Mouse (Mus musculus) layer of hippocampus, adult 18-20 months (tissue): ENCODE data around the gene Sgcd. TPM values are rescaled to one million over a fixed set of nuclear protein-coding genes. Genes with fewer than 3 reads are reported as not detected.
A peak's percentile ranks its signal among the peaks of the same experiment; 100 is the strongest.

Experiments used
- DNase-seq, 2 experiments: peaks; one replicate each; pipeline ENCODE4 v3.0.0; 2022; ENCODE audit warnings: low spot score in 2 of 2
- long read RNA-seq: library from polyadenylated mRNA; stranded (forward); transcript quantifications from one replicate; pipeline ENCODE4 v2.0.0, GENCODE M21; 2021
- total RNA-seq, 2 experiments: library from RNA; stranded (reverse); gene quantifications; 2 replicates each; pipeline ENCODE4 v1.2.3; 2021

Gene Sgcd
- 10 to 100 TPM in 1 of 2 experiments, 1 to 10 TPM in 1; 10.0 to 11.4 TPM for total RNA-seq
- long read RNA-seq, partial matches to known transcripts = 0 of 6 reads
- long read RNA-seq, other reads (novel, unspliced or antisense) = 6 of 6 reads

DNA sequence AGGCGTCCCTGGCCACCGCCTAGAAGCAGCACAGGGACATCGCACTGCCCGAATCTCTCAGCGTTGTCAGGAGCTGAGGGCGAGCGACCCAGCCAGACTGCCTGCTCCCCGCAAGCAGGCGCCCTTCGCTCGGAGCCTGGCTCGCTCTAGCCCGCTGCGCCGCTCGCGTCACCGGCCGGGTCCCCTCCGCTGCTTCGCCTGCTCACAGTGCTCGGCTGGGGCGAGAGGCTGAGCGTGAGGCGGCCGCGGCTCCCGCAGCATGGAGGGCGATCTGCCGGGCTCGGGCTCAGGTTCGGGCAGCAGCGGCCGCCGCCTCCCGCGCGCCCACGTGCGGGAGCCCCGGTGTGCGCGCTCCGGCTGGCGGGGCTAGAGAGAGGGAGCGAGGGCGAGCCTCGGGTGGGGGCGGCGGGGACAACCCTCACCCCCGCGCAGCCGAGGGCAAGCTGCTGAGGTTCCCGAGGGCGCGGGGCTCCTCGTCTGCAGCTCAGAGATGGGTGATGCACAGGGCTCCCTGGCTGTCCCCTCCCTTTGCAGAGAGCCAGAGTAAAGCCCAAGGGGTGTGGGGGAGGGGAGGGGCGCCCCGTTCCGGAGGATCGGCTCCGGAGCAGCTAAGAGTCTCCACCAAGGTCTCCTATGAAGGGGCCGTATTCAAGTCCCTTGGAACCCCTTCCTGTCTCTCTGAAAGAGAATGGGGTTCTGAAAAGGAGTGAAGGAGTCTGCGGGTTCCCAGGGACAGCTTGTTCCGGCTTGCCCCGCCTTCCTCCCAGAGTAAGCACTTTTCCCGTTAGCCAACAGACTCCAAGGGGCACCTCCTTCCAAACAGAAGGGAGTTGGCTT is at the start of gene Sgcd:
Sgcd (minus strand) TSS at position 273 of the 837 bp plus-strand sequence.
- DNase-seq = peak; percentile 45 to 52

DNA sequence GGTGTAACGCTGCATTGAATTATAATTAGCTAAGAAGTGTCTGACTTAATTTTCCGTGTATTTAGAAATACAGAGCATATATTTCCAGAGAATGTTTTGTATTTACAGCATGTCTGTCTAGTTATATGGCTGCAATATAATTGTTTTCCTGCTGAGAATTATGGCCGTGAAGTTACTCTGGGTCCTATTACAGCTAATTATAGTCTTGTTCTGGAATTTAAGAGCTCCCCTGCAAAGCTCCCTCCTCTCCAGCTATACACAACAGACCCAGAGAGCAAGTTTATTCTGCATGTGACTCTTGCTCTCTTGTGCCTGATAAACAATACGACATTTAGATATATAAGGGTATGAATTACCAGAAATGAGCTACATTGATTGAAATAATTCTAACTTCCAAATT is 49.3 kb upstream of the Sgcd start:
- no peak for DNase-seq

- DNase-seq = no peak
Measured at GRCm38 (mm10) chr11:48012836-48013235, 24.1 kb upstream of the Sgcd start.

- DNase-seq = peak in 1 of 2 experiments; percentile 13
Measured at GRCm38 (mm10) chr11:47988333-47988696, 454 bp downstream of the Sgcd start.

DNA sequence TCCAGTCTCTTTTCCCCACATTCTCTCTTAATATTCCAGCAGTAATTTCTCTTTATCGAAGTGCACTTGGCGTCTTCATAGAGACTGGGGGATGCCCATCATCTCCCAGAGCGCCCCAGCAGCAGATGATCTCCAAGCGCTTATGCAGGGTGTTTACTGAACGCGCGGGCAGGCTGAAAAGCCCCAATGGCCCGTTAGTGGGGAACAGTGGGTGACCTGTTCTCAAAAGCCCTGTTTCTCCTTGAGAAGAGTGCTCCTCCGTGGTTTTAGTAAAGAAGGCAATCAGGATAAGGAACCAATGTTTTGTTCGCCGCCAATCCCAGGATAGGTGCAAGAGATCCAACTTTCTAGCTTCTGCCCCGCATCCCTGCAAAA is 889 bp downstream of the Sgcd start:
- peak; percentile 1 to 27 for DNase-seq

- DNase-seq = peak; percentile 1 to 30
Measured at GRCm38 (mm10) chr11:47987251-47987892, 1.4 kb downstream of the Sgcd start.

DNA sequence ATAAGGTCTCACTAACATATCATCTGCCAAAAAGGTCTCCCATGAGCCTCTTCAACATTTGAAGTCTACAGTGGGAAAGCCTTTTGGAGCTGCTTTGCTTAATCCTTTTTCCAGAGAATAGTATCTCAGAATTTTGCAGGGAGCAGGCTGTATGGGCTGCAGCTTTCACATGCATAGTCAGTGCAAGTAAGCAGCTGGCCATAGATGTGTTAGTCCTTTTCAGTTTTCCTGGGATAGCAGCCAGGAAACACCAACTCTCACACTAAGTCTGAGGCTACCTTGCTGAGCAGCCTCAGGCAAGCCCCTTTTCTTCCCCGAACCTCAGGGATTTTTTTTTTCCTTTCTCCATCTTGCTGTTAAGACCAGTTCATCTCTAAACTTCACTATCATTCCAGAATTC is 6.6 kb downstream of the Sgcd start:
- DNase-seq = no peak

DNA sequence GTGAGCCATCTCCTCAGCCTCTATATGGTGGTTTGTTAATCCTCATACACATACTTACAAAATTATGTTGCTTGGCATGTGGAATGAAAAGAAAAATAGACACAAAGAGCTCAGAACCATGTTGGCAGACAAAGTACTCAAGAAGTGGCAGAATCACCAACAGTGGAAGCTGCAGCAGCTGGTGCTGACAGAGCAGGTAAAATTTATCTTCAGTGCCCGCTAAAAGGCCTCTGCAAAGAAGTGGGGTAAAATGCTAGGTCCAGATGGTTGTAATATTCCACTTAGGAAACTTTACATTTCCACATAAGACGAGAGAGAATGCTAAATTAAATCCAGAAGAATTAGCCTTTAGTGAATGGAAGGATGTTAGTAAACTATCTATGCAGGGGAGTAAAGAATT is 7.7 kb downstream of the Sgcd start:
- DNase-seq = no peak

- DNase-seq = no peak
Measured at GRCm38 (mm10) chr11:47953291-47953690, 35.5 kb downstream of the Sgcd start.

- no peak for DNase-seq
Measured at GRCm38 (mm10) chr11:47952366-47952765, 36.4 kb downstream of the Sgcd start.

- no peak for DNase-seq
Measured at GRCm38 (mm10) chr11:47939795-47940194, 49.0 kb downstream of the Sgcd start.

- DNase-seq = no peak
Measured at GRCm38 (mm10) chr11:47917616-47918015, 71.2 kb downstream of the Sgcd start.

DNA sequence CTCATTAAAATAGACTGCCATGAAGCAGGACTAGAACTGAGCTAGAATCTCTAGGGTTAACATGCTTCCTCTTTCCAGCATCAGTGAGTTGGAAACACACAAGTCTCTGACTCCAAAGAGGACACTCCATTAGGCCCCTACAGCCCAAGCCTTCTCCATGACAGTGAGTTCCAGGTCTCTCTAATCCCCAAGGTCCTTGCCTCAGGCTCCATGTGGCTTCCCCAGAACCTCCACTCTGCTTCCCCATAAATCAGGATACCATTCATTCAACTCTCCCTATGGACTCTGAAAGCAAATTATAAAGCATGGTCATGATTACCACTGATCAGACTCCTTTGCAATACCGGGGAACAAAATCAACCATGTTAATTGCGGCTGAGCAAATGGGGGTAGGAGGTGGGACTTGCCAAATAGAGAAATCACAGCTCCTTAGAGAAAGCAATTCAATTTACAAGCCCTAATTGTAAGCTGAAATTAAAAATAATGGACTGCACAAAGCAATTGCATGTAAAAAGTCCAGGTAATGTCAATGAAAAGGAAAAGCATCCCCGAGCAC is 97.1 kb downstream of the Sgcd start:
- no peak for DNase-seq

DNA sequence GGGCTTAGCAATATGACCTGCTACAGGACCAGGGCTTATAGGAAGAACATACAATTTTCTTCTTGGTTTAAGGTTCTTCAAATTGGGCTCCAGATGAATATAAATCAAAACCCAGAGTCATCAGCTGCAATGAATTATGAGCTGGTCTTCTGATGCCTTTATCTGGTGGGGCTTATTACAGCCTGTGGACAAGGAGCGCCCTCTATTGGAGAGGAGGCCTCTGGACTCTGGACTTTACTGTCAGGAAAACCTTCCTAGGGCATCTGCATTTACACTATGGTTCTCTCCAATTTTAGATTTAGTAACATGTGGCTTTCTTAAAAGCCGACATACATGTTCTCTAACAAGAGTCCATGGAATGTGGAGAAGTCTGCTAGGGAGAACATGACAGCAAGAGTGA is 98.5 kb downstream of the Sgcd start:
- DNase-seq = peak in 1 of 2 experiments; percentile 38

DNA sequence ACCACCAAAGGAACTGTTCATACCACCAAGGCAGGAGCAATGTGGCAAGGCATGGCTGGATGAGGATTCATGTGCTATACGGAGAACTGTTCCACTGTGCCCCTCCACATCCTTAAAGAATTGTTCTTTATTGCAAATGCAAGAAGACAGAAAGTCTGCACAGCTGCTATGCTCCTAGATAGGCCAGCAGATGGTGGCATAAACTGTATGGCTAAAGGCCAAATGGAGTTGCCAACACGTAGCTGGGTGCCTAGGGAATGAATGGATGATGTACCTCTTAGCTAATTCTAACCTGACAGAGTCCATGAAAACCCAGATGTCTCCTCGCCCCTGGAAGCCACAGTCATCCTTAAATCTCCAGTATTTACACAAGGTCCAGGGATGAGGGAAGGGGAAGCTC is 103.5 kb downstream of the Sgcd start:
- peak; percentile 15 to 69 for DNase-seq

DNA sequence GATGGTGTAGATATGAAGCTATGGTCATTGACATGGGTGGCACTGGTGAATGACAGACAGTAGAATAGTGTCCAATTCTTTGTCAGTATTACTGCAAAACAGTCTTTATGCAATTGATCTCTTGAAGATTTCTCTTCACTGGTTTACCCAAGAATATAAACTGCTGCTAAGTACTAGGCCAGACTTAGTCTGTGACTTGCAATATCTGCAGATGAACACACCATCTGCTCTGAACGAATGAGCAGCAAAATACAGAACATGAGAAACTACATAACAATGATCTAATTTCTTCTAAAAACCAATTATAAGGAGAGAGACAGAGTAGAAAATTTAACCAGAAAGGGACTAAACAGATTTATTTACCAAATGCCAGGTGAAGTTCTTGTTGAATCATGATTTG is 105.2 kb downstream of the Sgcd start:
- DNase-seq = peak; percentile 19 to 59

DNA sequence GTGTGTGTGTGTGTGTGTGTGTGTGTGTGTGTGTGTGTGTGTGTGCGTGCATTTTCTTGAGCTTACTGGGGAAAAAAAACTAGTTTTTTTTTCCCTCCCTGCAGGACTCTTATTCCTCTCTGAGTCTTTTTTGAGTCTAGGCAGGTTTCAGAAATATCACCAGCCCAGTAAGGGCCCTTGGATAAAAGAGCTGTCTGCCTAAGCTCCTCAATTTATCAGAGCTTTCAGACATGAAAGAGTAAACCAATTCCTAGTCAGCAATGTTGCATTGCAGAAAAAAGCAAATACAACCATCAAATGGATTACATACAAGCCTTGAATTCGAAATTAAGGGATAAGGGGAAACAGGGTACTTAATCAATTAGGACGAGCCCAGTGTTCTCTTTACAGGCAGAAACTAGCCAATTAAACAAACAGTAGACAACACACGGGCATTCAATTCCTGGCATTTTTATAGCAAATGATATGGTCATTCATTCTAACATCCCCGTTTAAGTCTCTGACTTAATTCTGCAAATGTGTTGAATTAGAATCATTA is 112.1 kb downstream of the Sgcd start:
- DNase-seq = no peak

DNA sequence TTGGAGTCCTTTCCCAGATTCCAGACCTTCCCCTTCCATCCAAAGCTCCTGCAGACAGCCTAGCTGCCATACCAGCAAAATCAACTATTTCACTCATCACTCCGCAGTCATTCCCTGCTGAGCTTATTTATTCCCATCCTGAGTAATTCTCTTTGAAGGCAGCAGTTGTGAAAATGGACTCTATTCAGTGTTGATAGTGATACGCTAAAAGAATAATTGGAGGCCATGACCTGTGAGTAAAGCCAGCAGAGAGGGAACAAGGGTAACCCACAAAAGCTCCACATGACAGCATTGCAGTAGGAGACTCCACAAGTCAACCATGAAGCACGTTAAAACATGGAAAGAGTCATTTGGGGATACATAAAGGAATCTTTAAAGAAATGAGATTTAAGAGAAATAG is 142.9 kb downstream of the Sgcd start:
- no peak for DNase-seq

DNA sequence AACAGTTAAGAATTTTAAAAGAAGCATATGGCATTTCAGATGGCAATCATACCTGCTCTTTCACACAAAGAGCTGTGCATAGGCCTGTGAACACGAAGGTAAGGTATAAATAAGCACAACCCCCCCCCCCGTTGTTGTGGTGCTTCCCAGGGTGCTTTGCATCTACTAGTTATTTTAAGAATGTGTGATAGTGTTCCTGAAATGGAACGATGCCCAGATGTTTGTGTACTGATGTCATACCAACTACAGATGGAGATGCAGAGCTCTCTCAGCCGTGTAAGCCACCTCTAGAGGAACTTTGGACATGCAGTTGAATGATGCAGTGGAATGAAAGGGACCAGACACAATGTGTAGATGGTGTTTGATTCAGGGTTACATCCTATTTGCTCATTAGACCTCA is 155.5 kb downstream of the Sgcd start:
- no peak for DNase-seq

GRCm38 (mm10) chr11:47810307-47810706 is 178.5 kb downstream of the Sgcd start:
- no peak for DNase-seq

DNA sequence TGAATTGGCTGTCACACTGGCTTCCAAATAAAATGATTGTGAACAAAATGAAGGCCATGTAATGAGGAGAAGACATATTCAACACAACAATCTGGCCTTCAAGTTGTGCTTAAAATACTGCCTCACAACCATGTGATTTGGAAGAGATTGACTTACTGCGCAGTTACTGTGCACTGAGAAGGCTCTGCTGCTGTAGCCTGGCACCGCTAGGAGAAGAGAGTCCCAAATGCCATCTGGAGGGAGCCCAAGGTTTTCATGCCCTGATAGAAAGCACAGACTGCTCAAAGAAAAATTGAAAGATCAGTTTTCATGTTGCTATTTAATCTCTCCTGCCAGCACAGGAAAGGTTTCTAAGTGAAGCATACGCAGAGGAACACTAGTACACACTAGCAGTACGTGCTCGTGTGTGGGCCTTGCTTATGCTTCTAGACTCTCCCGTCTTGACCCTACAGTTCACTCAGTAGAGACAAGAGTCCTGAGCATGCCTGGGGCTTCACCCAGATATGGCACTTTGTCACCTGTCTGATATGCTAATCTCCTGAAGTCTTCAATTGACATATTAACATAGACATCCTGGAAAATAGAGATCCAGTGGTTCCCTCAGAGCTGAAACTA is 184.6 kb downstream of the Sgcd start:
- DNase-seq = peak; percentile 15 to 58

- DNase-seq = no peak
Measured at GRCm38 (mm10) chr11:47777916-47778226, 210.9 kb downstream of the Sgcd start.
